Mouse (Mus musculus) liver, postnatal 0 days (tissue): ENCODE data around the gene Cyb5rl.

Source experiments
- CTCF ChIP-seq: sonication (generic); IDR thresholded peaks from 2 replicates; pipeline ENCODE4 v1.5.1; 2016; ENCODE audit warnings: antibody characterized with exemption, low read depth
- EP300 ChIP-seq: IDR thresholded peaks from 2 replicates; pipeline ENCODE4 v1.6.1; 2016; ENCODE audit warnings: antibody characterized with exemption, low read depth, mild to moderate bottlenecking

- TF ChIP-seq CTCF (no peak), EP300 (no peak)
Measured at GRCm38 (mm10) chr4:107091696-107092095, 24.9 kb downstream of the Cyb5rl start.
